Mouse (Mus musculus): ENCODE data around the gene Dusp6.
"Not testable (repeated sequence)": the region's sequence is repeated elsewhere in the genome, so short reads cannot be mapped to it uniquely, and the experiment has no call there.

Dusp6 gene

GRCm38 (mm10) chr10:99262867-99263379 lies at the start of gene Dusp6:
TSS of gene Dusp6 (plus strand) at chr10:99263231.
- DNase-seq, result peak; percentile 89

- DNase-seq, result no peak
Measured at GRCm38 (mm10) chr10:99214421-99215299, 48.4 kb upstream of the Dusp6 start.

GRCm38 (mm10) chr10:99216570-99216969 lies 46.5 kb upstream of the Dusp6 start:
- DNase-seq, result not testable (repeated sequence)

- no peak for DNase-seq
Measured at GRCm38 (mm10) chr10:99221540-99221939, 41.5 kb upstream of the Dusp6 start.

- no peak for DNase-seq
Measured at GRCm38 (mm10) chr10:99222726-99223125, 40.3 kb upstream of the Dusp6 start.

- no peak for DNase-seq
Measured at GRCm38 (mm10) chr10:99224218-99224617, 38.8 kb upstream of the Dusp6 start.

- no peak for DNase-seq
Measured at GRCm38 (mm10) chr10:99226782-99227181, 36.2 kb upstream of the Dusp6 start.

GRCm38 (mm10) chr10:99227968-99228864 lies 34.8 kb upstream of the Dusp6 start:
- no peak for DNase-seq

GRCm38 (mm10) chr10:99229031-99229684 lies 33.9 kb upstream of the Dusp6 start:
- DNase-seq, result no peak

GRCm38 (mm10) chr10:99232518-99233227 lies 30.4 kb upstream of the Dusp6 start:
- no peak for DNase-seq

GRCm38 (mm10) chr10:99234336-99234735 lies 28.7 kb upstream of the Dusp6 start:
- DNase-seq, result no peak

GRCm38 (mm10) chr10:99235081-99235480 lies 27.9 kb upstream of the Dusp6 start:
- no peak for DNase-seq

- no peak for DNase-seq
Measured at GRCm38 (mm10) chr10:99237205-99237832, 25.7 kb upstream of the Dusp6 start.

- DNase-seq, result no peak
Measured at GRCm38 (mm10) chr10:99238537-99238936, 24.5 kb upstream of the Dusp6 start.

- DNase-seq, result no peak
Measured at GRCm38 (mm10) chr10:99241284-99241828, 21.7 kb upstream of the Dusp6 start.

- peak; percentile 82 for DNase-seq
Measured at GRCm38 (mm10) chr10:99241829-99242711, 21.0 kb upstream of the Dusp6 start.

- peak; percentile 36 for DNase-seq
Measured at GRCm38 (mm10) chr10:99242721-99243120, 20.3 kb upstream of the Dusp6 start.

- DNase-seq, result no peak
Measured at GRCm38 (mm10) chr10:99243907-99244489, 19.0 kb upstream of the Dusp6 start.

GRCm38 (mm10) chr10:99244655-99245260 lies 18.3 kb upstream of the Dusp6 start:
- DNase-seq, result no peak
